Mouse (Mus musculus) heart, postnatal 0 days (tissue): ENCODE data around the gene Cachd1. TPM values are rescaled to one million over a fixed set of nuclear protein-coding genes. Genes with fewer than 3 reads are reported as not detected.

ENCODE experiments used
- ATAC-seq: fragments of 200-750 bp; cut with Nextera tagmentation; 2 replicates; pipeline ENCODE4 v1.8.0; 2017; ENCODE audit warnings: low read depth, moderate number of reproducible peaks, moderate library complexity; ENCODE audit not compliant: insufficient read depth
- DNase-seq: peaks from one replicate; pipeline ENCODE4 v3.0.0-alpha.2; 2016; ENCODE audit warnings: low spot score
- H3K27ac ChIP-seq: fragments of 300-500 bp; sonication (generic); 2 replicates; pipeline ENCODE4 v1.5.1; 2014; ENCODE audit warnings: low read depth, mild to moderate bottlenecking
- H3K27me3 ChIP-seq: fragments of 300-500 bp; sonication (generic); 2 replicates; pipeline ENCODE4 v1.6.1; 2014; ENCODE audit warnings: low read length, mixed read lengths; ENCODE audit not compliant: control insufficient read depth, insufficient read depth
- H3K36me3 ChIP-seq: fragments of 300-500 bp; sonication (generic); replicated peaks from 2 replicates; pipeline ENCODE4 v1.6.1; 2014; ENCODE audit warnings: low read length, mixed read lengths; ENCODE audit not compliant: control insufficient read depth, insufficient read depth
- H3K4me1 ChIP-seq: fragments of 300-500 bp; sonication (generic); 2 replicates; pipeline ENCODE4 v1.6.1; 2014; ENCODE audit warnings: antibody characterized with exemption; ENCODE audit not compliant: control insufficient read depth, insufficient read depth
- H3K4me2 ChIP-seq: fragments of 300-500 bp; sonication (generic); 2 replicates; pipeline ENCODE4 v1.6.1; 2014; ENCODE audit warnings: low read depth, mild to moderate bottlenecking, low read length, moderate library complexity
- H3K4me3 ChIP-seq: fragments of 300-500 bp; sonication (generic); 2 replicates; pipeline ENCODE4 v1.5.1; 2014; ENCODE audit warnings: low read depth, low read length
- H3K9ac ChIP-seq: fragments of 300-500 bp; sonication (generic); replicated peaks from 2 replicates; pipeline ENCODE4 v1.6.1; 2014; ENCODE audit warnings: low read depth, low read length, mixed read lengths
- H3K9me3 ChIP-seq: fragments of 300-500 bp; sonication (generic); replicated peaks from 2 replicates; pipeline ENCODE4 v1.6.1; 2016; ENCODE audit warnings: low read length; ENCODE audit not compliant: control insufficient read depth
- CTCF ChIP-seq: IDR thresholded peaks from 2 replicates; pipeline ENCODE4 v1.5.1; 2016; ENCODE audit warnings: antibody characterized with exemption, control low read depth, low read depth
- EP300 ChIP-seq: IDR thresholded peaks from 2 replicates; pipeline ENCODE4 v1.6.1; 2016; ENCODE audit warnings: antibody characterized with exemption, low read depth
- WGBS: fragments of 180-500 bp; shearing (Covaris S2); extraction: QIAGEN DNeasy Blood & Tissue Kit; methylation state at CpG from one replicate; pipeline ENCODE4 v1.1.7; 2014; 5-methylcytosine and 5-hydroxymethylcytosine counted together
- polyA plus RNA-seq: library from polyadenylated mRNA; unstranded; fragments of >200 nt; fragmentation: Nextera tagmentation; extraction: Ambion mirVana; gene quantifications from 2 replicates; pipeline ENCODE4 v1.2.1, GENCODE M21; 2015
- total RNA-seq: library from RNA; depleted of rRNA; stranded (reverse); fragments of >200 nt; gene quantifications from 2 replicates; pipeline ENCODE4 v1.2.3, GENCODE M21; 2014; ENCODE audit warnings: low replicate concordance

The Cachd1 gene
- total and polyA plus RNA-seq, 2 experiments from 2014 or later: 3.1 to 11.3 TPM

DNA sequence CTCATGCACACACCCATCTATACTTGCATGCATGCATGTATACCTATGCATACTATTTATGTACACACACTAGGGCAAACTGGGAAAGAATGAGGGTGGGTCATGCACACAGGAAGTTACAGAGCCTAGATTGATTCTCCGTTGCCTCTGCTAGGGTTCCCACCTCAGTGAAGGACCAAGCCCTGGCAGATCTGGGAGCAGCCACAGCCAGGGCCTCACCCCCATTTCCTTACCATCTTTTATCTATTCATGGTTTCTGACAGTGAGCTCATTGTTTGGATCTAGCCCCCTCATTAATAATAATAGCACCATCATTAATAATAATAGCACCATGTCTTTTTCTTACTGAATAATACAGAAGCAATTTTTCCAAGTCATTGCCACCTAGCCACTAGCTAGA, 143.9 kb downstream of the Cachd1 start:
- Histone ChIP-seq H3K4me3 (no peak overlapping the region), H3K4me1 (peaks cover 16% of the 10 kb centered on the region), H3K36me3 (peaks cover 15% of the 10 kb centered on the region), H3K9ac (no peak overlapping the region), H3K9me3 (no peaks in the 10 kb centered on the region), H3K27ac (no peak overlapping the region), H3K4me2 (no peak overlapping the region), H3K27me3 (no peaks in the 10 kb centered on the region)
- TF ChIP-seq EP300 (no peak), CTCF (no peak)
- 83% methylated on average over 1 of the region's 1 CpGs for WGBS
- ATAC-seq: no peak
- no peak for DNase-seq

DNA sequence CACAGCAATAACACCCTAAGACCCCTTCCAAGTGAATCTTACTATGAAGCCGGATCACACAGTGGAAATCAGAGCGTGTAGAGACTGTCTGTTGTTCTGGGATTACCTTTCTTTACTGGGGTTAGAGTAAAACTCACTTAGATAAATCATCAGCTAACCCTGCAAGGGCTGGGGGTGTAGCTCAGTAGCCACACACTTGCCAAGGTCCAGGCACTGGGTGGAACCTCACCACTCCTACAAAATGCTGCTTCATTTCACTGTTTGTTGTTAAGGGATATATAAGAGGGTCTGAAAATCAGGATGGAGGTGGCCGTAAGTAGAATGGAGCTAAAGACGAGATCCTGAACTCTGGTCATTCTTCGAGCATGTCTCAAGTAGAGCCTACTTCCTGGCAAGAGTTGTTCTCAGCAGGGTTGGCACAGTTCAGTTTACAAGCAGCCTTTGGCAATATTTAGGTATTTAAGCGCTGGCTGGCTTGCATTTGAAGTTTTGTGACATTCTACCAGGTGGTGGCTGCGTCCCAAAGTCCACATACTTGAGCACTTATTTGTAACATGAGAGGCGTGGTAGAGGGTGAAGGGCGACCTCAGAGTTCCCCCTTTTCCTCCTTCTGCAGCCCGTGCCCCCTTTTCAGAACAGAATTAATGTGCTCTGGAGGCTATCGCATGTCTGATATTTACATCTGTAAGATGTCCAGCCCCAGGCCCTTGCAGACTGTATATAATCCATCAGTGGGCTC, 146.5 kb downstream of the Cachd1 start:
- Histone ChIP-seq H3K4me1 (peaks cover 10% of the 10 kb centered on the region), H3K4me2 (no peak overlapping the region), H3K9ac (no peak overlapping the region), H3K9me3 (no peaks in the 10 kb centered on the region), H3K36me3 (peaks cover 15% of the 10 kb centered on the region), H3K4me3 (no peak overlapping the region), H3K27ac (no peak overlapping the region), H3K27me3 (no peaks in the 10 kb centered on the region)
- ATAC-seq (no peak), DNase-seq (no peak)
- WGBS: 74% methylated on average over 11 of the region's 11 CpGs
- TF ChIP-seq CTCF (no peak), EP300 (no peak)

DNA sequence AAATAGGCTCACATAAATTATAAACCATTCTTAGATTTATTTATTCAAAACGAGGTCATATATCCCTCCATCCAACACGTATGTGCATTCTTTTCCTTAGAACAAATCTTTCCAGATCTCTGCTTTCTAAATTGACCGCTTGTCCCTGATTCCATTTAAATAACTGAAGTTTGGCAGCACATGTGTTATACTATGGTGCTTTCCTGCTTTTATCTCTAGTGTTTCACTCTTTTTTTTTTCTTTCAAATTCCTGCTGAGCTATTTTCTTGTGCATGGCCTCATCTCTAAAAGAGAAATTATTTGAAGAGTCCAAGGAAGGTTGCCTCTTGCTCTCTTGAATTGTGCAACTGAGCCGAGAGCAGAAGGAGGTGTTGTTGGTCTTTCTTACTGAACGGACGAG, 147.1 kb downstream of the Cachd1 start:
- H3K4me2 ChIP-seq: no peak overlapping the region
- no peak for ATAC-seq

DNA sequence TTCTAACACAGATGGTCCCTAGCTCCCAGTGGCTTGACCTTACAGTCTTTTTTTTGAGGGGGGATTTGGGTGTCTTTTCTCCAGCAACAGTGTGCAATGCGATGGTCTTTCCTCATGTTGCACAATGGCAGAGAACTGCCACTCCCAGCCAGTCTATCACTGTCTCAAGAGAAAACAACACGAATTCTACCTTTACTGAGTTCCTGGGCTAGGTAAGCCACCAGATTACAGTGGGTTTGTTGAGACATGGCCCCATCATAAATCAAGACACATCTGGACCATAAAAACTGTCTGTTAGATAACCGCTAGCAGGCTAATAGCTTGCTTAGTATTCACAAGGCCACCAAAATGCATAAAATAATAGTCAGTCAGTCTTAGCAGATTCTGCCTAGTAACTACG, 147.8 kb downstream of the Cachd1 start:
- ATAC-seq (no peak), DNase-seq (no peak)
- no peaks in the 10 kb centered on the region for H3K9me3 ChIP-seq
- H3K4me2 ChIP-seq: no peak overlapping the region
- no peak overlapping the region for H3K9ac ChIP-seq
- no peak overlapping the region for H3K27ac ChIP-seq
- no peaks in the 10 kb centered on the region for H3K27me3 ChIP-seq
- TF ChIP-seq CTCF (no peak), EP300 (no peak)
- peaks cover 10% of the 10 kb centered on the region for H3K4me1 ChIP-seq
- H3K36me3 ChIP-seq: peaks cover 11% of the 10 kb centered on the region; the same call in 1 of the 2 replicates
- WGBS: 91% methylated on average over 4 of the region's 4 CpGs
- no peak overlapping the region for H3K4me3 ChIP-seq

More for the DNA sequence above, 147.1 kb downstream of the Cachd1 start:
- H3K4me3 ChIP-seq: no peak overlapping the region
- DNase-seq: no peak
- 60% methylated on average over 6 of the region's 6 CpGs for WGBS
- peaks cover 15% of the 10 kb centered on the region; the same call in 1 of the 2 replicates for H3K36me3 ChIP-seq
- no peak for TF ChIP-seq CTCF
- no peak for TF ChIP-seq EP300
- no peak overlapping the region for H3K9ac ChIP-seq
- no peaks in the 10 kb centered on the region for H3K9me3 ChIP-seq
- peaks cover 10% of the 10 kb centered on the region for H3K4me1 ChIP-seq
- no peak overlapping the region for H3K27ac ChIP-seq
- H3K27me3 ChIP-seq: no peaks in the 10 kb centered on the region

DNA sequence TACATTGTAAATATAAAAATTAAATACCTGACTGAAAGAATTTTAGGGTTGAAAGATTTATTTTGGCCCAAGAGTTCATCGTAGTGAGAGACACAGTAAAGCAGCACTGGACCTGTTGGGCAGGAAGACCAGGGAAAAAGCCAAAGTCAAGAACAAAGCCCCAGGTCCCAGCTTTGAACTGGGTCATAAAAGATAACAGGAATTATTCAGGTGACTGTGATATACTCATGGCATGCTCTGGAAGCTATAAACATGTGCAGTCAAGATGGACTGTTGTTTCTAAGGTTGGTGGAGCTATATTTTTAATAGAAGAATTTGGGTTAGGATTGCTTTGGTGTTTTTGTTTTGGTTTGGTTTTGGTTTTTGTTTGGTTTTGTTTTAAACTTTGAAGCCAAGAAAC, 148.7 kb downstream of the Cachd1 start:
- no peak overlapping the region for H3K9ac ChIP-seq
- H3K9me3 ChIP-seq: no peaks in the 10 kb centered on the region
- H3K27me3 ChIP-seq: no peaks in the 10 kb centered on the region
- peaks cover 10% of the 10 kb centered on the region for H3K4me1 ChIP-seq
- ATAC-seq (no peak), DNase-seq (no peak)
- no peak overlapping the region for H3K27ac ChIP-seq
- 89% methylated on average over 1 of the region's 1 CpGs for WGBS
- no peak for TF ChIP-seq CTCF
- TF ChIP-seq EP300: no peak
- no peak overlapping the region for H3K4me3 ChIP-seq
- 0 out of 2 replicates have a peak, but pooled peaks cover 5% of the 10 kb centered on the region for H3K36me3 ChIP-seq
- H3K4me2 ChIP-seq: no peak overlapping the region

DNA sequence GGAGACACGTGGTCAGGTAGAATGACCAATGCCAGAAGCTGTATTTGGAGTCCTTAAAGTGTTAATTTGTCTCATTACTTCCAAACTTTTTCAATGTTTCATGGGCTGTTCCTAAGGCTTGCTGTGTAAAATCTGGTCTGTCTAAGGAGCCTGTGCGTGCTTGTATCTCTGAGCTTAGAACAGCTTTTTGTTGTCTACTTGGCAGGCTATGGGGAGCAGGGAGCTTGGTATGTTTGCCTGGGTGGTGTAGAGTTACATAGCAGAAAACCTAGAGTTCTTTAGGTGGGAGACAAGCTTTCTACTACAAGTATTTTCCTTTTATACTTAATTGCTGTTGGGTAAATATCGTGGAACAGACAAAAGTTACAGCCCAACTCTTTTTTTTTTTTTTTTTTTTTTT, 150.1 kb downstream of the Cachd1 start:
- DNase-seq: no peak
- 72% methylated on average over 3 of the region's 3 CpGs for WGBS
- peaks cover 10% of the 10 kb centered on the region for H3K4me1 ChIP-seq
- no peaks in the 10 kb centered on the region for H3K27me3 ChIP-seq
- H3K9me3 ChIP-seq: no peaks in the 10 kb centered on the region
- TF ChIP-seq EP300: no peak
- no peak for TF ChIP-seq CTCF
- H3K9ac ChIP-seq: no peak overlapping the region
- H3K4me3 ChIP-seq: no peak overlapping the region
- no peak for ATAC-seq
- H3K27ac ChIP-seq: no peak overlapping the region
- H3K36me3 ChIP-seq: no peaks in the 10 kb centered on the region
- H3K4me2 ChIP-seq: no peak overlapping the region
